Mouse (Mus musculus): Measurements from ENCODE around the gene Duox1. TPM values are rescaled to one million over a fixed set of nuclear protein-coding genes. Genes with fewer than 3 reads are reported as not detected.
"Not testable (repeated sequence)": the region's sequence is repeated elsewhere in the genome, so short reads cannot be mapped to it uniquely, and the experiment has no call there.

The Duox1 gene
- polyA plus RNA-seq, 1 experiment, result not detected

GRCm38 (mm10) chr2:122381329-122382103 is 66.0 kb downstream of the Duox1 start:
- TF ChIP-seq TAL1 (IDR thresholded peaks at IDR 0.05; ENCODE audit: low read length) (no peak), GATA1 (IDR thresholded peaks at IDR 0.05; ENCODE audit: low read length) (no peak)
- peaks cover 7% of the 10 kb centered on the region; the same call in 1 of the 2 replicates for H3K27me3 ChIP-seq (ENCODE audit: control insufficient read depth)
- no peak overlapping the region for H3K4me3 ChIP-seq (replicated peaks)
- H3K9me3 ChIP-seq (ENCODE audit: control insufficient read depth, low read length), result no peaks in the 10 kb centered on the region
- H3K36me3 ChIP-seq (ENCODE audit: control insufficient read depth), result no peaks in the 10 kb centered on the region
- H3K4me1 ChIP-seq (ENCODE audit: control insufficient read depth), result peaks cover 18% of the 10 kb centered on the region

- H3K9me3 ChIP-seq (ENCODE audit: control insufficient read depth, low read length), result no peaks in the 10 kb centered on the region
- H3K4me3 ChIP-seq (replicated peaks), result no peak overlapping the region
- H3K27me3 ChIP-seq (ENCODE audit: control insufficient read depth), result peaks cover 7% of the 10 kb centered on the region; the same call in 1 of the 2 replicates
- H3K4me1 ChIP-seq (ENCODE audit: control insufficient read depth), result peaks cover 18% of the 10 kb centered on the region
- H3K36me3 ChIP-seq (ENCODE audit: control insufficient read depth), result no peaks in the 10 kb centered on the region
- TF ChIP-seq TAL1 (IDR thresholded peaks at IDR 0.05; ENCODE audit: low read length), result no peak
- no peak for TF ChIP-seq GATA1 (IDR thresholded peaks at IDR 0.05; ENCODE audit: low read length)
Measured at GRCm38 (mm10) chr2:122382121-122382520, 66.6 kb downstream of the Duox1 start.

DNA sequence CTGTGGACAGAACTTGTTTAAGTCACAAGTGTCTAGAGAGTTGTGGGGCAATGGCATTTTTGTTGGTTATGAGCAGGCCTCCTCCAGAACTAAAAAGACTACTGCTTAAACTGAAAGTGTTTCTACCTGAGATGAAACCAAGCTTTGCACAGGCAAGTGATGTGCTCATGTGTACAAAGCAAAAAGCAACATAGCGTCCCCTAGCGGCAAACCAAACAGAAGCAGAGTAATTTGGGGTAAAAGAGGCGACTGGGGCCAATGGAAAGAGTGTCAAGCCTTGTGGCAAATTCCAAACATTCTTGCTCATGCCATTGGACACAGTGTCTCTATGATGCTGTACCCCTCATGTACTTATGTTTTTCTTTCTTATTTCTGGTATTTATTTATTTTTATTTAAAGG is 69.6 kb downstream of the Duox1 start:
- Histone ChIP-seq H3K36me3 (ENCODE audit: control insufficient read depth) (no peaks in the 10 kb centered on the region), H3K4me1 (ENCODE audit: control insufficient read depth) (peaks cover 2% of the 10 kb centered on the region)
- no peak for TF ChIP-seq TAL1 (IDR thresholded peaks at IDR 0.05; ENCODE audit: low read length)
- TF ChIP-seq GATA1 (IDR thresholded peaks at IDR 0.05; ENCODE audit: low read length), result no peak

DNA sequence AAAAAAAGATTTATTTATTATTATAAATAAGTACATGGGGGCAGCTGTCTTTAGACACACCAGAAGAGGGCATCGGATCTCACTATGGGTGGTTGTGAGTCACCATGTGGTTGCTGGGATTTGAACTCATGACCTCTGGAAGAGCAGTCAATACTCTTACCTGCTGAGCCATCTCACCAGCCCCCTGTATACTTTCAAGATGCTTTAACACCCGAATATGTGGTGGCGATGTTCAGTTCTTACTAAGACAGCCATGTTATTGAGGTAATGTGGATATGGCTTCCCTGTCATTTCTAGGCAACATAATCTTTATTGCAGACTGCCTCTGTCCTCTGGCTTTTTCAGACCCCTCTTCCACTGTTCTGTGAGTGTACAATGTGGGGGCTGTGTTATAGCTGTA is 71.7 kb downstream of the Duox1 start:
- H3K9me3 ChIP-seq (ENCODE audit: control insufficient read depth, low read length); H3K27me3 ChIP-seq (ENCODE audit: control insufficient read depth); H3K4me1 ChIP-seq (ENCODE audit: control insufficient read depth): not testable (repeated sequence)

More for the DNA sequence above, 69.6 kb downstream of the Duox1 start:
- 0 out of 2 replicates have a peak, but pooled peaks cover 2% of the 10 kb centered on the region for H3K27me3 ChIP-seq (ENCODE audit: control insufficient read depth)
- no peak overlapping the region for H3K4me3 ChIP-seq (replicated peaks)
- no peaks in the 10 kb centered on the region for H3K9me3 ChIP-seq (ENCODE audit: control insufficient read depth, low read length)

DNA sequence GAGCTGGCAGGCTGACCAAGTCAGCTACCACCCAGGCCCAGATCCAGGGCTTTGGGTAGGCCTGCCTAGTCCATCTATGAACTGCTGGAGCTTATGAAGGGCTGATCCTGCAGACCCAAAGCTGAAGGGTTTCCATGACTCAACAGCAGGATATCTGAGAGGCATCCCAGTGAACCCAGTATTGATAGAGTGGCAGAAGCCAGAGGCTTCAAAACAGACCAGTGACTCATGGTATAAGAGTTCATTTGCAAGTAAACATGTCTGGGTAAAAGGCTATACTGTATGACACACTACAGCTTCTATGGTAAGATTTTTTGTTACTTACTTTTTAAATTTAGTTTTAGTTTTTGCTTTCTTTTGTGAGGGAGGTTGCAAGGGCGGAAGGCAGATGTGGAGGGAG is 80.7 kb downstream of the Duox1 start:
- Histone ChIP-seq H3K4me3 (replicated peaks) (no peak overlapping the region), H3K36me3 (ENCODE audit: control insufficient read depth) (no peaks in the 10 kb centered on the region), H3K4me1 (ENCODE audit: control insufficient read depth) (no peaks in the 10 kb centered on the region), H3K9me3 (ENCODE audit: control insufficient read depth, low read length) (no peaks in the 10 kb centered on the region), H3K27me3 (ENCODE audit: control insufficient read depth) (no peaks in the 10 kb centered on the region)
- TF ChIP-seq TAL1 (IDR thresholded peaks at IDR 0.05; ENCODE audit: low read length) (no peak), GATA1 (IDR thresholded peaks at IDR 0.05; ENCODE audit: low read length) (no peak)

More for the DNA sequence above, 71.7 kb downstream of the Duox1 start:
- not testable (repeated sequence) for H3K4me3 ChIP-seq (replicated peaks); H3K36me3 ChIP-seq (ENCODE audit: control insufficient read depth)

Other genes starting within 250 kb of the Duox1 start
- 0.03 and 0.06 TPM in 2 replicates for gene Spg11, start 197.3 kb upstream of the Duox1 start, polyA plus RNA-seq (2012)
- 1.1 and 1.6 TPM in 2 replicates for gene B2m, start 168.0 kb upstream of the Duox1 start, polyA plus RNA-seq (2012)
- gene Trim69, start 155.0 kb upstream of the Duox1 start, polyA plus RNA-seq (2012), result not detected in 2 replicates
- gene Patl2, start 129.5 kb upstream of the Duox1 start, polyA plus RNA-seq (2012), result not detected in 2 replicates
- not detected in 2 replicates for gene Terb2, start 129.4 kb upstream of the Duox1 start, polyA plus RNA-seq (2012)
- 1.5 and 2.0 TPM in 2 replicates for gene Sord, start 80.9 kb upstream of the Duox1 start, polyA plus RNA-seq (2012)
- not detected in 2 replicates for gene Duox2, start 17.2 kb upstream of the Duox1 start, polyA plus RNA-seq (2012)
- gene Duoxa2, start 16.8 kb upstream of the Duox1 start, polyA plus RNA-seq (2012), result not detected in 2 replicates
- gene Duoxa1, start 1.9 kb upstream of the Duox1 start, polyA plus RNA-seq (2012), result not detected in 2 replicates
- gene Shf, start 53.5 kb downstream of the Duox1 start, polyA plus RNA-seq (2012), result 6.6 and 7.5 TPM in 2 replicates
- not detected in 2 replicates for gene Slc28a2, start 110.8 kb downstream of the Duox1 start, polyA plus RNA-seq (2012)
- gene Gm14085, start 169.3 kb downstream of the Duox1 start, polyA plus RNA-seq (2012), result not detected in 2 replicates

All from erythroblast, embryonic 14.5 days (primary cell).